Mouse (Mus musculus): Measurements from ENCODE around the gene Gm10840.

Gm10840 gene

GRCm38 (mm10) chr11:106159921-106160840 lies 469 bp upstream of the Gm10840 start:
- peak; percentile 82 for DNase-seq (ENCODE audit: low spot score)

GRCm38 (mm10) chr11:106162237-106162636 lies 1.6 kb downstream of the Gm10840 start:
- DNase-seq (ENCODE audit: low spot score) = no peak

DNA sequence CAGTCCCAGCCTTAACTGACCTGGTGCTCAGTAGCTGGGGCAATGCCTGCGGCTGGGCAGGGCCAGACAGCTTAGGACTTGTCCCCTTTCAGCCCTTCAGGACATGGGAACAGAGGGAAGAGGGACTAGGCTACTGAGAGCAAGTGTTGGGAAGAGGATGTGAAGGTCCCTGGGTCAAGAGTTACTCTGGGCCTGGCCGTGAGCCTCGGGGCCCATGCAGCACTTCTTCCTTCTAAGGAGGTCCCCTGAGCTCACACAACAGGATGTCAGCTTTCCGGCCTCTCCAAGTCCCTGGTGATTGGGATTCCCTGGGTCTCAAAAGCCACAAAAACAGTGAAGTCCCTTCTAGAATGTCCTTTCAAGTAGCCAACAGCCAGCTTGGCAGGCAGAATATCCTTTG lies 2.9 kb downstream of the Gm10840 start:
- DNase-seq (ENCODE audit: low spot score) = no peak

- DNase-seq (ENCODE audit: low spot score) = no peak
These were observed 4.0 kb downstream of the Gm10840 start for GRCm38 (mm10) chr11:106164601-106165180.

DNA sequence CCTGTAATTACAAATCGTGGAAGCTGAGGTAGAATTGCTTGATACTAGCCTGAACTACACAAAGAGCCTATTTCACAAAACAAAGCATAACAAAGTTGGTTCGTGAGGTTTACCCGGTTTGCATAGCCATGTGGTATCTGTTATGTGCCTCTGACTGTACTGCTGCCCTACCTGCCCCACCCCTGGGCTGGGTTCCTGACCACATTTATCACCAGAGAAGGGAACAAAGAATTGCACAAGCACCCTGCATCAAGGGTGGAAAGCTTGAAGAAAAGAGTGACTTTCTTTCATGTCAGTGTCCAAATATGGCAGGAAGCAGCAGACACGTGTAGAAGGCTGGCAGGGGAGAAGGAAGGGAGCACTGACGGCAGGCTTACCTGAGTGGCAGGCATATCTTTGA lies 6.8 kb downstream of the Gm10840 start:
- DNase-seq (ENCODE audit: low spot score) = no peak

GRCm38 (mm10) chr11:106170807-106171206 lies 10.2 kb downstream of the Gm10840 start:
- no peak for DNase-seq (ENCODE audit: low spot score)

DNA sequence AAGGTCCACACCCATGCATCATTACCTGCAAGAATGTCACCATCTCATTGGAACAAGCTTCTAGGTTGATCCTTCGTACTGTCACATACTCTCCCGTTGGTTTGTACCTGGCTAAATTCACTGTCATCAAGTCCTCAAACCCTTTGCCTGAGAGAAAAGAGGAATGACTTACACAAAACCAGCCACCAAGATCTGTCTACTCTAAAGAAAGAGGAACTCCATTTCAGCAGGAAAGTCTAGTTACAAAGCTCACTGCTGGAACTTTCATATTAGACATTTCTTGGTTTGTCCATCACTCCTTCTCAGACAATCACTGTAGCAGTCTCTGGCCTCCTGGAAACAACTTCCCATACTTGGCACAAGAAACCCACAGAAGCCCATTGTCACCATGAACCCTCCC lies 12.6 kb downstream of the Gm10840 start:
- DNase-seq (ENCODE audit: low spot score) = no peak

GRCm38 (mm10) chr11:106174372-106174771 lies 13.7 kb downstream of the Gm10840 start:
- no peak for DNase-seq (ENCODE audit: low spot score)

DNA sequence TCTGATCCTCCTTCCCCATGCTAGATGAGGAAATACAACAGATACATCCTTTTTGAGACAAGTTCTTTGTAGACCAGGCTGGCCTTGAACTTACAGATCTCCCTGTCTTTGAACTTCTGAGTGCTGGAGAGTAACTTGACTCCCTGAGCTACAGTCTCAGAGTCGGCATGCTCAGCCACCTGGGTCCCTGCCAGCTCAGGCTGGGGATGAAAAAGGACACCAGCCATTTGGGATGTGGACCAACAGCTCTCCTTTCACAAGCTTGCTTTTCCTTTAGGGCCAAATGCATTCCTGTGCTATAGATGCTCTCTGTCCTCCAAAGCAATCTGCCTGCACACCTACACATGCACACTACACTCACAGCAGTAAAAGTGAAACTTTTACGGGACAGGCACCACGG lies 14.4 kb downstream of the Gm10840 start:
- DNase-seq (ENCODE audit: low spot score) = no peak

DNA sequence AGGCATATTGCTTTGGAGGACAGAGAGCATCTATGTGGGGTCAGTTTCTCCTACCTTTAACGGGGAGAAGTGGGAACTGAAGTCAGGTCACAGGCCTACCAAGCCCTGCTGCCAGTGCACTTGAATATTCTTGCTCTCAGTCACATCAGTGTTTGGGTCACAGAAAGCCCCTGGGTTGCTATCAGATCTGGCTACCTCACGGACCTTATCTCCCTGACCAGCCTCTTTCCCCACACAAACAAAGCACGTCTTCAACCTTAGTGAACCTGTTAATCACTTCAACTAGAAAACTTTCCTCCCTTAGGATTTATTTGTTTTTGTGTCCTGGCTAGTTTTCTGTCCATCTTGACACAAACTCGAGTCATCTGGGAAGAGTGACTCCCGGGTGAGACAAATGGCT lies 15.7 kb downstream of the Gm10840 start:
- DNase-seq (ENCODE audit: low spot score) = no peak

DNA sequence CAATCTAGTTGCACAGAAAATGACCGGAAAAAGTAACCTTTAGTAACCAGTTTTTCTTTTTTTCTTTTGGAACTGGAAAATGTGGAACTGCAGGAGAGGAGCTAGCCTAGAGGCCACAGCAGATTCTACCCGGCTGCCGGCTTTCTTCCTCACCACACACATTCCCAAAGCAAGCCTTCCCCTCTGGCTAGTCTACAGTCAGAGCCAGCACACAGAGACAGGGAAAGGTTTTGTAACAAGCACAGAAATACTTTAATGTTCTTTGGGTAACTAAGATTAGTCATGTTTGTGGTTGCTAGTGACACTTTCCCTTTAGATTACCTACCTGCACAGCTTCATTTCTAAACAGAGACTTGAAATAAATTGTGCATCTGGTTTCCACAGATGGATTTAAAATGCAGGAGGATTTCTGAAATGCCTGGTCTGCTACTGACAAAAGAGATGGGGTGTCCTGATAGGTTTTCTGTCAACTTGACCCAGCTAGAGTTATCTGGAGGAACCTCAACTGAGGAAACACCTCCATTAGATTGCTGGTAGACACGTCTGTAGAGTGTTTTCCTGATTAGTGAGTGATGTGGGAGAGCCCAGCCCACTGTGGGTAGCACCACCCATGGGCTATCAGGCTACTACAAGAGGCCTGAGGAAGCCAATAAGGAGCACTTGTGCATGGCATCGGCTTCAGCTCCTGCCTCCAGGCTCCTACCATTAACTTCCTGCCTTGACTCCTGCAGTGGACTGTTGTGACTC lies 17.6 kb downstream of the Gm10840 start:
- DNase-seq (ENCODE audit: low spot score) = no peak

DNA sequence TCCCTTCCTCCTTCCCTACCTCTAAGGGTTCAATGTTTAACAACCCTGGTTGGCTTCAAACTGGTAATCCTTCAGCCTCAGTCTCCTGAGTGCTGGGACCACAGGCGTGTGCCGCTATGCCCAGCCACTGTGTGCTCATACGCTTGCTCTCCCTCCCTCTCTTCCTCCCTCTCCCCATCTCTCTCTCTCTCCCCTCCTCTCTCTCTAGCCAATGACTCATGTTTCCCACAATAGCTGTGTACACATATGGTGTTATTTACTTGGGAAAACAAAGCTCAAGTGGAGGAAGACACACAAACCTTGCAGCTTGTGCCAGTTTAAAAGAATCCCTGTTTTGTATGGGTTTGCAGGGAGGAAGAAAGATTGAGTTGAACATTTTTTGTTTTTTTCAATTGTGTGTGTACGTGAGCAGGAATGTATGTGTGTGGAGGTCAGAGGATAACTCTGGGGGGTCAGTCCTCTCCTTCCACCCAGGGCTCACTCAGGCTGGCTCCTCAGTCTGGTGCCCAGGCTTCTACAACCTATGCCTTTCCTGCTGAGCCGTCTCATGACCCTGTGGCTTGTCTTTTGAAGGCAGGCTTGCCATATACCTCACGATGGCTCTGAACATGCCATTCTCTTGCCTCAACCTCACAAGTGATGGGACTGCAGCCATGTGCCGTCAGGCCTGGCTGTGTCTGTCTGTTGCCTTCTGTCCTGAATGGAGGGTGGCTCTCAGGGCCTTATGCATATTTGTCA lies 19.2 kb downstream of the Gm10840 start:
- DNase-seq (ENCODE audit: low spot score) = no peak

GRCm38 (mm10) chr11:106180449-106180801 lies 19.8 kb downstream of the Gm10840 start:
- DNase-seq (ENCODE audit: low spot score) = no peak

DNA sequence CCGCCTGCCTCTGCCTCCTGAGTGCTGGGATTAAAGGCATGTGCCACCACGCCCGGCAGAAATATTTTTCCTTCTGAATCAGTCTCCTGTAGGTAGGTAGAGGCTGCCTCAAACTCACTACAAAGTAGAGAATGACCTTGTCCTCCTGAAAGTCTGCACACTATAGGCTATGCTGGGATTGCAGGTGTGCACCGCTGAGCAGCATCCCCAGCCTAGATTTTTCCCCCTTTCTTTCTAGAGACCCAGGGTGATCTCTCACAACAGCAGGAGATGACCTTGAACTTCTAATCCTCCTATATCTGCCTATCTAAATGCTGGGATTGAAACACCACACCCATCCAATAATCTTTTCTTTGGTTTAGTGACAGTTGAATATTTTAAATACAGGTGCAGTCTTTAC lies 26.7 kb downstream of the Gm10840 start:
- DNase-seq (ENCODE audit: low spot score) = no peak

DNA sequence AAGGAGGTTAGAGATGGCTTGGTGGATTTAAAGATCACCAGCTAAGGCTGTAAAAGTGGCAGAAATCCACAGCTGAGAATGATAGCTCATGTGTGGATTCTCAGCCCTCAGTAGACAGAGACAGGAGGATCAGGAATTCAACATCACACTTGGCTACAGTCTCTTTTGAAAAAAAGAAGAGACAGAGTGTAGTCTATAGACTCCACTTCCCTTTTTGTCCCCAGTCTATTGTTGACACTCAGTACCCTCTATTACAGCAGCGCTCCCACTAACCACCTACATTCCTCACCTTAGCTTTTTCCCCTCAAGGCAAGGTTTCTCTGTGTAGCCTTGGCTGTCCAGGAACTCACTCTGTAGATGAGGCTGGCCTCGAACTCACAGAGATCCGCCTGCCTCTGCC lies 31.1 kb downstream of the Gm10840 start:
- DNase-seq (ENCODE audit: low spot score) = no peak

DNA sequence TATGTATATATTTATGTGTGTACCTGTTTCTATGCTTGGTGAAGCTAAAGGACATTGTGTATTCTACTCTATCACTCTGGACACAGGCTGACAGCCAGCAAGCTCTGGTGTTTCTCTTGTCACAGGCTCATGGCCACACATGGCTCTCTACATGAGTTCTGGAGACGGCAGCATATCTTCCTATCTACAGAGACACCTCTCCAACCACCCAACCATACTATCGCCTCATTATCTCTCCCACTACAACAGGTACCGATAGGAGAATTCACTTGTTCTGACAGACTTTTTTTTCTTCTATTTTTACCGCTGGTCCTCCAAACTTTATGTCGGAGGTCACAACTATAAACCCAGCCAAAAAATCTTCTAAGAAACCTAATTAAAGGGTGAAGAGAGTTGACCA lies 31.6 kb downstream of the Gm10840 start:
- DNase-seq (ENCODE audit: low spot score) = no peak

- no peak for DNase-seq (ENCODE audit: low spot score)
These were observed 32.2 kb downstream of the Gm10840 start for GRCm38 (mm10) chr11:106192657-106193370.

DNA sequence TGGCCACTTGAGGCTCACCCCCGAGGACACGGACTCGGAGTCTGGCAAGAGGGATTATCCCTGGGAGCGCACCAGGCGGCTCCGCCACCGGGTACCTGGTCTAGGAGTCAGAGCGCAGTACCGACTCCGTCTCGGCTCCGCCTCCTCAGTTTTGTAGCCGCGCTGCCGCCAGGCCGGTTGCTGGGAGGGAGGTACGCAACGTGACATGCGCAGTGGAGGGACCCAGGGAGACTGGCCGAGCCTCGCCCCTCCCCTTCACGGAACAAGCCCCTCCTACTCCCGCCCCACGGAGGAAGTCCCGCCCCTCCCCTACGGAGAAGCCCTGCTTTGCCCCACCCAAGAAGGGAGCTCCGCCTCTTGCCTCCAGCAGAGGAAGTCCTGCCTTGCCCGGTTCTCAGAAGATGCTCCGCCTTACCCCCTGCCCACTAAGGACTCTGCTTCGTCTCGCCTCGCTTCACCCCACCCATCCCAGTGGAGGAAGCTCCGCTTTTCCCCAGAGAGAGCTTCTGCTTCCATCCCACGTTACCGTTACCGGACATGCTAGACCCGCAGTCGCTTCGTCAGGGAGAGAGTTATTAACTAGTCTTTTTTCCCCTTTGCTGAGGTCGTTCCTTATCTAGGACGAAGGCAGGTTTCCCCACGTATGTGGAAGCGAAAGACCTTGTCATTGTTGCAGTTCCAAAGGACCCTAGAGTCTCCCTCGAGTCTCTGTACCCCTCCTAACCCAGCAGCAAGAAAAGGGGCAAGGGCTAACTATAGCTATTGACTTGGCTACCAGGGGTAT lies 32.9 kb downstream of the Gm10840 start:
- peak; percentile 100 for DNase-seq (ENCODE audit: low spot score)

DNA sequence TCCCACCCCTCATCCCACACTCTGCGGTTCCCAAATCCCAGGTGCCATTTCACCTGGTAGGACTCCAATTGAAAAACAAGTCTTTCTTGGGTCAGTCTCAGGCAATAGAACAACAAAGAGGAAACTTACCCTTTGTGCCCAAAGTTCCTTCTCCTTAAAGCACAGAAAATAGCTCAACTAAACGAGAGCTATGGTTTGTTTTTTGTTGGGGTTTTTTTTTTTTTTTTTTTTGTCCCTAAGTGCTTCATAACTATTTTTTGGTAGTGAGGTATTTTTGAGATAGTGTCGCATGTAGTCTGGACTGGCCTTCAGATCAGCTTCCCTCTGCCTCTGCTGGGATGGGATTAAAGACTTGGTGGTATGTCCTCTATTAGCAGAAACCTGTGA lies 33.5 kb downstream of the Gm10840 start:
- DNase-seq (ENCODE audit: low spot score) = no peak

GRCm38 (mm10) chr11:106194891-106195290 lies 34.2 kb downstream of the Gm10840 start:
- DNase-seq (ENCODE audit: low spot score) = no peak

- DNase-seq (ENCODE audit: low spot score) = no peak
These were observed 34.7 kb downstream of the Gm10840 start for GRCm38 (mm10) chr11:106195341-106195740.
